Mouse (Mus musculus) kidney, embryonic 14.5 days (tissue): ENCODE measurements around the gene Rab31. TPM values are rescaled to one million over a fixed set of nuclear protein-coding genes. Genes with fewer than 3 reads are reported as not detected.

Experiments
- ATAC-seq: fragments of 200-750 bp; cut with Nextera tagmentation; 2 replicates; pipeline ENCODE4 v1.8.0; 2017; ENCODE audit warnings: moderate number of reproducible peaks, mild to moderate bottlenecking, moderate TSS enrichment, moderate library complexity; ENCODE audit not compliant: low FRiP score, low TSS enrichment
- H3K27ac ChIP-seq: fragments of 300-500 bp; sonication (generic); 2 replicates; pipeline ENCODE4 v1.5.1; 2014; ENCODE audit warnings: low read depth, mild to moderate bottlenecking, low read length, moderate library complexity, mixed read lengths
- H3K27me3 ChIP-seq: fragments of 300-500 bp; sonication (generic); 2 replicates; pipeline ENCODE4 v1.6.1; 2014; ENCODE audit warnings: mild to moderate bottlenecking, low read length; ENCODE audit not compliant: control insufficient read depth, insufficient read depth
- H3K36me3 ChIP-seq: fragments of 300-500 bp; sonication (generic); 2 replicates; pipeline ENCODE4 v1.6.1; 2014; ENCODE audit warnings: low read length, mixed read lengths; ENCODE audit not compliant: control insufficient read depth, insufficient read depth
- H3K4me1 ChIP-seq: fragments of 300-500 bp; sonication (generic); 2 replicates; pipeline ENCODE4 v1.6.1; 2014; ENCODE audit warnings: low read length, mixed read lengths; ENCODE audit not compliant: control insufficient read depth, insufficient read depth
- H3K4me2 ChIP-seq: fragments of 300-500 bp; sonication (generic); replicated peaks from 2 replicates; pipeline ENCODE4 v1.6.1; 2014; ENCODE audit warnings: low read depth, mild to moderate bottlenecking, low read length
- H3K4me3 ChIP-seq: fragments of 300-500 bp; sonication (generic); 2 replicates; pipeline ENCODE4 v1.5.1; 2014; ENCODE audit warnings: mild to moderate bottlenecking, low read length
- H3K9ac ChIP-seq: fragments of 300-500 bp; sonication (generic); 2 replicates; pipeline ENCODE4 v1.6.1; 2014; ENCODE audit warnings: low read depth, mild to moderate bottlenecking, low read length, moderate library complexity
- H3K9me3 ChIP-seq: fragments of 300-500 bp; sonication (generic); 2 replicates; pipeline ENCODE4 v1.6.1; 2016; ENCODE audit warnings: low read length; ENCODE audit not compliant: control insufficient read depth
- WGBS: fragments of 180-500 bp; shearing (Covaris S2); extraction: QIAGEN DNeasy Blood & Tissue Kit; methylation state at CpG from one replicate; pipeline ENCODE4 v1.1.7; 2014; 5-methylcytosine and 5-hydroxymethylcytosine counted together
- polyA plus RNA-seq: library from polyadenylated mRNA; unstranded; fragments of >200 nt; fragmentation: Nextera tagmentation; extraction: Ambion mirVana; gene quantifications from 2 replicates; pipeline ENCODE4 v1.2.1, GENCODE M21; 2014

Gene Rab31
- polyA plus RNA-seq, 1 experiment from 2014 or later = 38.0 TPM

- WGBS = 89% methylated on average over 8 of the region's 8 CpGs
- no peak overlapping the region for H3K4me3 ChIP-seq
- no peak overlapping the region for H3K27ac ChIP-seq
- ATAC-seq = no peak
- H3K4me1 ChIP-seq = no peaks in the 10 kb centered on the region
- H3K36me3 ChIP-seq = no peaks in the 10 kb centered on the region
- H3K27me3 ChIP-seq = no peaks in the 10 kb centered on the region
- H3K9ac ChIP-seq = no peak overlapping the region
- H3K9me3 ChIP-seq = no peaks in the 10 kb centered on the region
- no peak overlapping the region for H3K4me2 ChIP-seq
Observed at GRCm38 (mm10) chr17:65676536-65676935, 96.0 kb downstream of the Rab31 start.

GRCm38 (mm10) chr17:65675985-65676384 lies 96.6 kb downstream of the Rab31 start:
- Histone ChIP-seq H3K27ac (no peak overlapping the region), H3K36me3 (no peaks in the 10 kb centered on the region), H3K9me3 (no peaks in the 10 kb centered on the region), H3K4me2 (no peak overlapping the region), H3K27me3 (no peaks in the 10 kb centered on the region), H3K4me3 (no peak overlapping the region), H3K4me1 (no peaks in the 10 kb centered on the region), H3K9ac (no peak overlapping the region)
- whole genome bisulfite sequencing = 79% methylated on average over 3 of the region's 3 CpGs
- ATAC-seq = no peak

GRCm38 (mm10) chr17:65674710-65675171 lies 97.8 kb downstream of the Rab31 start:
- H3K9ac ChIP-seq = no peak overlapping the region
- 65% methylated on average over 1 of the region's 1 CpGs for WGBS
- no peak overlapping the region for H3K4me2 ChIP-seq
- no peaks in the 10 kb centered on the region for H3K4me1 ChIP-seq
- H3K27me3 ChIP-seq = no peaks in the 10 kb centered on the region
- H3K9me3 ChIP-seq = no peaks in the 10 kb centered on the region
- no peak overlapping the region for H3K27ac ChIP-seq
- no peaks in the 10 kb centered on the region for H3K36me3 ChIP-seq
- no peak overlapping the region for H3K4me3 ChIP-seq
- ATAC-seq = no peak

- no peak for ATAC-seq
Observed at GRCm38 (mm10) chr17:65672926-65673325, 99.6 kb downstream of the Rab31 start.

GRCm38 (mm10) chr17:65669061-65669460 lies 103.5 kb downstream of the Rab31 start:
- Histone ChIP-seq H3K4me1 (0 out of 2 replicates have a peak, but pooled peaks cover 2% of the 10 kb centered on the region), H3K27ac (no peak overlapping the region), H3K27me3 (no peaks in the 10 kb centered on the region), H3K4me3 (no peak overlapping the region), H3K9me3 (no peaks in the 10 kb centered on the region), H3K36me3 (no peaks in the 10 kb centered on the region), H3K4me2 (no peak overlapping the region), H3K9ac (no peak overlapping the region)
- WGBS = 88% methylated on average over 4 of the region's 4 CpGs
- no peak for ATAC-seq

More at GRCm38 (mm10) chr17:65672926-65673325, 99.6 kb downstream of the Rab31 start:
- Histone ChIP-seq H3K9me3 (no peaks in the 10 kb centered on the region), H3K4me2 (no peak overlapping the region), H3K4me1 (no peaks in the 10 kb centered on the region), H3K36me3 (no peaks in the 10 kb centered on the region), H3K4me3 (no peak overlapping the region), H3K27me3 (no peaks in the 10 kb centered on the region), H3K27ac (no peak overlapping the region), H3K9ac (no peak overlapping the region)
- 94% methylated on average over 7 of the region's 7 CpGs for WGBS

- no peaks in the 10 kb centered on the region for H3K27me3 ChIP-seq
- H3K36me3 ChIP-seq = no peaks in the 10 kb centered on the region
- 0 out of 2 replicates have a peak, but pooled peaks cover 2% of the 10 kb centered on the region for H3K4me1 ChIP-seq
- no peak overlapping the region for H3K9ac ChIP-seq
- 88% methylated on average over 14 of the region's 14 CpGs for WGBS
- H3K4me2 ChIP-seq = no peak overlapping the region
- H3K9me3 ChIP-seq = no peaks in the 10 kb centered on the region
- ATAC-seq = no peak
- no peak overlapping the region for H3K4me3 ChIP-seq
- H3K27ac ChIP-seq = no peak overlapping the region
Observed at GRCm38 (mm10) chr17:65667792-65668191, 104.8 kb downstream of the Rab31 start.

GRCm38 (mm10) chr17:65666388-65667161 lies 106.0 kb downstream of the Rab31 start:
- 27% methylated on average over 17 of the region's 17 CpGs for WGBS
- Histone ChIP-seq H3K4me1 (0 out of 2 replicates have a peak, but pooled peaks cover 2% of the 10 kb centered on the region), H3K9ac (no peak overlapping the region), H3K4me2 (no peak overlapping the region), H3K27ac (no peak overlapping the region), H3K27me3 (no peaks in the 10 kb centered on the region), H3K4me3 (no peak overlapping the region), H3K9me3 (no peaks in the 10 kb centered on the region), H3K36me3 (no peaks in the 10 kb centered on the region)
- peak; percentile 84 for ATAC-seq

GRCm38 (mm10) chr17:65665786-65666387 lies 106.7 kb downstream of the Rab31 start:
- ATAC-seq = 0 out of 2 replicates have a peak, but pooled peaks have one; percentile 36
- H3K27me3 ChIP-seq = no peaks in the 10 kb centered on the region
- no peak overlapping the region for H3K9ac ChIP-seq
- no peak overlapping the region for H3K4me3 ChIP-seq
- H3K27ac ChIP-seq = no peak overlapping the region
- H3K9me3 ChIP-seq = no peaks in the 10 kb centered on the region
- H3K4me1 ChIP-seq = 0 out of 2 replicates have a peak, but pooled peaks cover 2% of the 10 kb centered on the region
- H3K4me2 ChIP-seq = no peak overlapping the region
- WGBS = 65% methylated on average over 12 of the region's 12 CpGs
- H3K36me3 ChIP-seq = no peaks in the 10 kb centered on the region
